Mouse (Mus musculus) MEL (cell line): ENCODE results near the gene Cfap299.

Experiments
- CHD1 ChIP-seq: IDR thresholded peaks from 2 replicates; pipeline ENCODE4 v1.6.1; 2012; ENCODE audit warnings: low read depth, mild to moderate bottlenecking, inconsistent platforms, low read length, improper control_type of control experiment
- CHD2 ChIP-seq: IDR thresholded peaks from 2 replicates; pipeline ENCODE4 v1.6.1; 2011; ENCODE audit warnings: low read length, improper control_type of control experiment
- CTCF ChIP-seq, 3 experiments: IDR thresholded peaks in 2 of 3; conservative IDR thresholded peaks in 1 of 3; 2 replicates each; pipeline ENCODE4 v1.5.1; 2011 to 2012; ENCODE audit warnings: low read length in 3 of 3, low read depth in 2 of 3, mild to moderate bottlenecking in 2 of 3, improper control_type of control experiment in 1 of 3, inconsistent platforms in 1 of 3, mixed read lengths in 1 of 3, moderate library complexity in 1 of 3; ENCODE audit not compliant: control insufficient read depth in 1 of 3, insufficient read depth in 1 of 3, poor library complexity in 1 of 3, severe bottlenecking in 1 of 3
- E2F4 ChIP-seq: IDR thresholded peaks from 2 replicates; pipeline ENCODE4 v1.6.1; 2011; ENCODE audit warnings: low read depth, low read length, improper control_type of control experiment, borderline replicate concordance
- EP300 ChIP-seq, 2 experiments: IDR thresholded peaks; 2 replicates each; pipeline ENCODE4 v1.6.1; 2011; ENCODE audit warnings: improper control_type of control experiment in 2 of 2, low read length in 2 of 2, low read depth in 1 of 2, mild to moderate bottlenecking in 1 of 2
- GATA1 ChIP-seq: IDR thresholded peaks from 2 replicates; pipeline ENCODE4 v1.6.1; 2011; ENCODE audit warnings: low read depth, low read length, improper control_type of control experiment
- POLR2A ChIP-seq, 2 experiments: IDR thresholded peaks; 2 replicates each; pipeline ENCODE4 v1.6.1; 2011 to 2012; ENCODE audit warnings: low read length in 2 of 2, mild to moderate bottlenecking in 2 of 2, control low read depth in 1 of 2, improper control_type of control experiment in 1 of 2, low read depth in 1 of 2, moderate library complexity in 1 of 2; ENCODE audit not compliant: control insufficient read depth in 1 of 2, insufficient read depth in 1 of 2, poor library complexity in 1 of 2
- POLR2AphosphoS2 ChIP-seq: IDR thresholded peaks from 2 replicates; pipeline ENCODE4 v1.6.1; 2011; ENCODE audit warnings: low read length, improper control_type of control experiment
- RAD21 ChIP-seq: IDR thresholded peaks from 2 replicates; pipeline ENCODE4 v1.6.1; 2011; ENCODE audit warnings: mild to moderate bottlenecking, low read depth, low read length, improper control_type of control experiment
- TCF12 ChIP-seq: IDR thresholded peaks from 2 replicates; pipeline ENCODE4 v1.6.1; 2014; ENCODE audit warnings: low read depth, mild to moderate bottlenecking, inconsistent platforms, low read length, improper control_type of control experiment, moderate library complexity
- USF1 ChIP-seq: IDR thresholded peaks from 2 replicates; pipeline ENCODE4 v1.6.1; 2014; ENCODE audit warnings: low read depth, mild to moderate bottlenecking, inconsistent platforms, low read length, improper control_type of control experiment, moderate library complexity
- USF2 ChIP-seq, 2 experiments: IDR thresholded peaks; 2 replicates each; pipeline ENCODE4 v1.6.1; 2011 to 2012; ENCODE audit warnings: improper control_type of control experiment in 2 of 2, low read length in 2 of 2, borderline replicate concordance in 1 of 2, inconsistent platforms in 1 of 2, low read depth in 1 of 2, mild to moderate bottlenecking in 1 of 2; ENCODE audit not compliant: insufficient read depth in 1 of 2
- ZC3H11A ChIP-seq: IDR thresholded peaks from 2 replicates; pipeline ENCODE4 v1.6.1; 2012; ENCODE audit warnings: low read depth, mild to moderate bottlenecking, inconsistent platforms, low read length, improper control_type of control experiment

DNA sequence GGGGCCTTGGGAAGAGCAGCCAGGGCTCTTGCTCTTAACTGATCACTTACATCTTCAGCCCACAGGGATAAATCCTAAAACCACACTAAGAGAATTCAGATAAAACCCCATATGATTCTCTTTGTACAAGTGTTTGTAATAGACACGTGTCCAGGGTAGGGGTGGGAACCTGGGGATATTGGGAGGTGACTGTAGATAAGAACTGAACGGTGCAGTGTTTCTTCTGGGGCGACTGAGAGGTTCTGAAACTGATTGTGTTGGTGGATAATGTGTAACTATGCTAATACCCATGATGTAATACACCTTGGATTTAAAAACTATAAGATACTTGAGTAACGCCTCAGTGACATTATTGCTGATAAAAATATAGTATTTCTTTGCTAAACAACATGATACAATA is 23.4 kb upstream of the Cfap299 start:
- TF ChIP-seq USF2 (IDR thresholded peaks at IDR 0.05; ENCODE audit: borderline replicate concordance in 1 of 2, insufficient read depth in 1 of 2, low read depth in 1 of 2, low read length in 2 of 2) (no peak), USF1 (no peak), RAD21 (no peak), POLR2AphosphoS2 (no peak), E2F4 (no peak), CTCF (IDR thresholded peaks at IDR 0.05 in 2 of 3, conservative IDR thresholded peaks at IDR 0.05 in 1 of 3; ENCODE audit: control insufficient read depth in 1 of 3, insufficient read depth in 1 of 3, low read depth in 2 of 3, low read length in 3 of 3, poor library complexity in 1 of 3, severe bottlenecking in 1 of 3) (no peak), CHD2 (no peak), TCF12 (no peak), CHD1 (no peak), POLR2A (IDR thresholded peaks at IDR 0.05; ENCODE audit: control insufficient read depth in 1 of 2, insufficient read depth in 1 of 2, low read depth in 1 of 2, low read length in 2 of 2, poor library complexity in 1 of 2) (no peak), GATA1 (no peak), EP300 (IDR thresholded peaks at IDR 0.05; ENCODE audit: low read depth in 1 of 2, low read length in 2 of 2) (no peak), ZC3H11A (no peak)
